Mouse (Mus musculus) spleen, postnatal 36 days (tissue): Measurements from ENCODE around the gene Vmn1r171.
"Not testable (repeated sequence)": the region's sequence is repeated elsewhere in the genome, so short reads cannot be mapped to it uniquely, and the experiment has no call there.

Source experiments
- DNase-seq, 2 experiments: peaks; one replicate each; pipeline ENCODE4 v3.0.0; 2022; ENCODE audit warnings: low spot score in 2 of 2, mixed read lengths in 1 of 2

The Vmn1r171 gene

GRCm38 (mm10) chr7:23630422-23630821, at the start of gene Vmn1r171:
Vmn1r171 (plus strand) TSS chr7:23630722.
- no peak for DNase-seq

GRCm38 (mm10) chr7:23605875-23606274, 24.6 kb upstream of the Vmn1r171 start, which contains the start of gene Vmn1r170:
Vmn1r170 (plus strand) TSS chr7:23606175.
- DNase-seq = not testable (repeated sequence)

- no peak for DNase-seq
These were observed 27.5 kb downstream of the Vmn1r171 start, which contains the start of gene Vmn1r172 for GRCm38 (mm10) chr7:23658016-23658415. Vmn1r172 (plus strand) TSS chr7:23658316.
